Mouse (Mus musculus) liver, embryonic 14.5 days (tissue): ENCODE measurements around the gene Slc39a5.

Experiments
- CTCF ChIP-seq: IDR thresholded peaks from 2 replicates; pipeline ENCODE4 v1.5.1; 2016; ENCODE audit warnings: antibody characterized with exemption, low read depth, control low read depth
- EP300 ChIP-seq: IDR thresholded peaks from 2 replicates; pipeline ENCODE4 v1.6.1; 2016; ENCODE audit warnings: antibody characterized with exemption, low read depth

GRCm38 (mm10) chr10:128377940-128378448, 23.0 kb downstream of the Slc39a5 start:
- no peak for TF ChIP-seq EP300
- TF ChIP-seq CTCF, result no peak
